Mouse (Mus musculus) erythroblast, embryonic 14.5 days (primary cell): ENCODE measurements around the gene Slc25a45.

Experiments
- GATA1 ChIP-seq: IDR thresholded peaks from 2 replicates; pipeline ENCODE4 v1.6.1; 2012; ENCODE audit warnings: low read length, inconsistent platforms, mixed read lengths
- TAL1 ChIP-seq: IDR thresholded peaks from 3 replicates; pipeline ENCODE4 v1.6.1; 2012; ENCODE audit warnings: low read length, inconsistent platforms, mixed read lengths

DNA sequence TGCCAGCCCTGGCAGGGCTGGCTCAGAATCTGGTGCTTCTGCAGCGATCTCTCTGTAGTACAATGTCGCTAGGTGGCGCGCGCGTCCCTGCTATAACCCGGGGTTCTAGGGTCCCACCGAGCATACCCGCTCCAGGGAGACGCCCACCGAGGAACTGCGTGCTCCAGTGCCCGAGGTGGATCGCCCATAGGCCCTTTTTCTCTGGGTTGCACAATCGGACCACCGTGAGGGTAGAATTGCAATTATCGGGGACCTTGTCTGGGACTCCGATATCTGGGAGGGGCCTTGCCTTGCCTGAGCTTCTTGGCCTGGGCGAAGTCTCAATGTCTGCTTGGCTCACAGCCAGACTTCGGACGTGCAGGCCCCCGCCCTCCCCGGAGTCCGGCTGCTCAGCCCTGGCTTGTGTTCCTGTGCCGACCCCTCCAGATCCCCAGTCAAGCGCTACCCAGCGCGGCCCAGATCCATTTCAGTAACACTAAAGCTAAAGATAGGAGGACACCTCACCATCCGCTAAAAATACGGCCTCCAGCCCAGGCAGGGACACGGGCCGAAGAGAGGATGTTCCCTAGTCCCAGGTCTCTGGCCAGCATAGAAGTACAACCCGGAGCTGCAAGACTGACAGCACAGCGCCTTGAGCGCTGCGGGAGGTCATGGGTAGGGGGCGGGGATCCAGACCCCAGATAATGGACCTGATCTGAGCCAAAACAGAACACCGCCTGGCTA, 46.5 kb downstream of the Slc25a45 start:
- TF ChIP-seq TAL1, result no peak
- TF ChIP-seq GATA1, result no peak
